Mouse (Mus musculus): ENCODE measurements around the gene Prdm11. TPM values are rescaled to one million over a fixed set of nuclear protein-coding genes. Genes with fewer than 3 reads are reported as not detected.

Prdm11 gene
- polyA plus RNA-seq, 1 experiment from 2014 or later = 7.1 TPM

GRCm38 (mm10) chr2:92975031-92975790 is 70.8 kb downstream of the Prdm11 start:
- ATAC-seq (replicated peaks; ENCODE audit: low FRiP score) = no peak
- Histone ChIP-seq H3K27ac (no peak overlapping the region), H3K9ac (no peak overlapping the region), H3K4me1 (no peaks in the 10 kb centered on the region), H3K4me2 (no peak overlapping the region), H3K9me3 (replicated peaks) (no peaks in the 10 kb centered on the region), H3K27me3 (no peaks in the 10 kb centered on the region), H3K4me3 (replicated peaks) (no peak overlapping the region), H3K36me3 (peaks cover 86% of the 10 kb centered on the region)
- WGBS = 80% methylated on average over 14 of the region's 14 CpGs

DNA sequence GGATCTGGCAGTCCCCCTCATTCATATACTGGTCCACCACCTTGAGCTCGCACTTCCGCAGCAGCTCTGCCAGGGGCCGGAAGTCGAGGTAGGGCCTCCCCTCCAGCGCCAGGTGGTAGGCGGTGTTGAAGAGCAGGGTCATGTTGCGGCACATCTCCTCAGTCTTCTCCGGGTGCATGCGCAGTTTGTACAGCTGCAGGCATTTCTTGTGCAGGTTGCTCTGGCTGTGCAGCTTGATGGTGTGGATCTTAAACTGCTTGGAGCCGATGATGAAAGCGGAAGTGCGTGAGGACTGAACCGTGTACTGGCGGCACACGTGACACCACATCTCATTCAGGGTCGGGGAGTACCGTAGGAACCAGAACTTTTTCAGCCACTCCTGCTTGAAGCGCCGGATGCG is 72.3 kb downstream of the Prdm11 start:
- Histone ChIP-seq H3K4me2 (no peak overlapping the region), H3K27ac (no peak overlapping the region), H3K9me3 (replicated peaks) (no peaks in the 10 kb centered on the region), H3K36me3 (peaks cover 70% of the 10 kb centered on the region), H3K9ac (no peak overlapping the region), H3K4me1 (no peaks in the 10 kb centered on the region), H3K27me3 (no peaks in the 10 kb centered on the region), H3K4me3 (replicated peaks) (no peak overlapping the region)
- no peak for ATAC-seq (replicated peaks; ENCODE audit: low FRiP score)
- 97% methylated on average over 20 of the region's 20 CpGs for WGBS

DNA sequence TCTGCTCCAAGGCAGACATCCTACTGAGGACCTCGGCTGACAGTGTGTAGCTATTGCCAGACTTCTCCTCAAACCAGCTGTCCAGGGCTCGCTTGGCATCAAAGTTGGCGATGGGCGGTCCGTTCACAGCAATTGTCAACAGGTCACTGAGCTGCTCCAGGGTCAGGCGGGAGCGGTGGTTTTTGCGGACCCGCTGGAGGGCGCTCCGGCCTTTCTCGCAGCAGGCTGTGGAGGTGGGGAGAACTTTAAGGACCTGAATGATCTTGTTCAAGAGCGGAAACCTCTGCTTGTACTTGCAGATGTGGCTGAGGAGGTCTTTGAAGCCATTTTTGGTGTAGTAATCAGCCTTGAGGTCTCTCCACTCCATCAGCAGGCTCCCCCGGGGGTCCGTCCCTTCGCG is 73.9 kb downstream of the Prdm11 start:
- H3K4me2 ChIP-seq = no peak overlapping the region
- no peaks in the 10 kb centered on the region for H3K27me3 ChIP-seq
- H3K4me3 ChIP-seq (replicated peaks) = no peak overlapping the region
- peaks cover 11% of the 10 kb centered on the region for H3K4me1 ChIP-seq
- 87% methylated on average over 17 of the region's 17 CpGs for WGBS
- peaks cover 63% of the 10 kb centered on the region for H3K36me3 ChIP-seq
- H3K9ac ChIP-seq = no peak overlapping the region
- H3K9me3 ChIP-seq (replicated peaks) = no peaks in the 10 kb centered on the region
- no peak overlapping the region for H3K27ac ChIP-seq
- ATAC-seq (replicated peaks; ENCODE audit: low FRiP score) = no peak

GRCm38 (mm10) chr2:92971536-92971935 is 74.4 kb downstream of the Prdm11 start:
- no peak overlapping the region for H3K4me2 ChIP-seq
- no peaks in the 10 kb centered on the region for H3K27me3 ChIP-seq
- peaks cover 58% of the 10 kb centered on the region for H3K36me3 ChIP-seq
- H3K4me1 ChIP-seq = peaks cover 17% of the 10 kb centered on the region
- ATAC-seq (replicated peaks; ENCODE audit: low FRiP score) = no peak
- no peak overlapping the region for H3K4me3 ChIP-seq (replicated peaks)
- no peaks in the 10 kb centered on the region for H3K9me3 ChIP-seq (replicated peaks)
- H3K27ac ChIP-seq = no peak overlapping the region
- H3K9ac ChIP-seq = no peak overlapping the region
- WGBS = 94% methylated on average over 8 of the region's 8 CpGs

- no peak overlapping the region for H3K27ac ChIP-seq
- no peaks in the 10 kb centered on the region for H3K27me3 ChIP-seq
- no peak for ATAC-seq (replicated peaks; ENCODE audit: low FRiP score)
- no peak overlapping the region for H3K4me2 ChIP-seq
- no peak overlapping the region for H3K9ac ChIP-seq
- no peaks in the 10 kb centered on the region for H3K9me3 ChIP-seq (replicated peaks)
- H3K4me3 ChIP-seq (replicated peaks) = no peak overlapping the region
- peaks cover 53% of the 10 kb centered on the region for H3K36me3 ChIP-seq
- H3K4me1 ChIP-seq = peaks cover 21% of the 10 kb centered on the region
- 83% methylated on average over 9 of the region's 9 CpGs for WGBS
Observed at GRCm38 (mm10) chr2:92971069-92971468, 74.9 kb downstream of the Prdm11 start.

- WGBS = 38% methylated on average over 4 of the region's 4 CpGs
- ATAC-seq (replicated peaks; ENCODE audit: low FRiP score) = no peak
Observed at GRCm38 (mm10) chr2:92967839-92968166, 78.2 kb downstream of the Prdm11 start.

DNA sequence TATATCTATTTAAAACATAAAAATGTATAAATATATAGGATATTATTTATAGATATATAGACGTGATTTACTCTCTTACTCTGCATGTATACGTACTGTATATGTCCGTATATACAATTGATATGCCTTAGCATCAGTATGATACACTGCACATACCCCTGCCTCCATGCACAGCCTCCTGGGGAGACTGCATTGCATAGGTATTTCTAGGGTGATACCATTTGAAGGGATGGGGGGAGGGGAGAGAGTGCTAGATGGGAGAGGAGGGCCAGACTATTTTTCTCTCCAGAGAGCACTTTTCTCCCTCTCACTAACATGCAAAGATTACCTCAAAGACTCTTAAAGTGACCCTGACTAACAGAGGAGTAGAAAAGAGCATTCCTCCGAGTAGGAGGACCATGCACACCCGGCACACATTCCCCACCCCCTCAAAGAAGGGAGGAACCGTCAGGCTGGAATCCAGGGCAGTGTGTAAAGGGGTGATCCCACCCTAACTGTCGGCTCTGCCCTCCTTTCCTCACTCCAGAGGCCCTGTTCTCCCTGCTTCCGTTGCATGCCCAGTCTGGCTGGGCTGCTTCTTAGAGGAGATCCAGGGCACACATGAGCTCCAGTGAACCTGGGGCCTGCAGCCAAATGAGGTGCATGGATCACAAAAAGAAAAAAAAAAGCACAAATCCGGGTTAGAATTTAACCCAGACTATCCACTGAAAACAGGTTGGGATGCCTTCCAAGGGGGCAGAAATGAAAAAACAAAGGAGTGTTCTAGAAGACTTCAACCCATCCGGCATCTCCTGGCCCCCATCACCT is 78.7 kb downstream of the Prdm11 start:
- Histone ChIP-seq H3K9me3 (replicated peaks) (no peaks in the 10 kb centered on the region), H3K9ac (no peak overlapping the region; the same call in 1 of the 2 replicates), H3K27me3 (no peaks in the 10 kb centered on the region), H3K4me3 (replicated peaks) (no peak overlapping the region), H3K27ac (peak overlapping the region; percentile 63), H3K4me1 (peaks cover 25% of the 10 kb centered on the region), H3K36me3 (peaks cover 15% of the 10 kb centered on the region), H3K4me2 (no peak overlapping the region)
- 20% methylated on average over 10 of the region's 10 CpGs for WGBS
- peak; percentile 55 for ATAC-seq (replicated peaks; ENCODE audit: low FRiP score)

More at GRCm38 (mm10) chr2:92967839-92968166, 78.2 kb downstream of the Prdm11 start:
- H3K27me3 ChIP-seq = no peaks in the 10 kb centered on the region
- H3K27ac ChIP-seq = peak overlapping the region; percentile 63
- no peak overlapping the region for H3K9ac ChIP-seq
- H3K4me1 ChIP-seq = peaks cover 25% of the 10 kb centered on the region
- no peaks in the 10 kb centered on the region for H3K9me3 ChIP-seq (replicated peaks)
- no peak overlapping the region for H3K4me2 ChIP-seq
- peaks cover 21% of the 10 kb centered on the region for H3K36me3 ChIP-seq
- no peak overlapping the region for H3K4me3 ChIP-seq (replicated peaks)

- peak; percentile 16; the same call in 1 of the 2 replicates for ATAC-seq (replicated peaks; ENCODE audit: low FRiP score)
- Histone ChIP-seq H3K27me3 (no peaks in the 10 kb centered on the region), H3K9ac (no peak overlapping the region), H3K36me3 (peaks cover 7% of the 10 kb centered on the region; the same call in 1 of the 2 replicates), H3K4me2 (no peak overlapping the region), H3K9me3 (replicated peaks) (no peaks in the 10 kb centered on the region), H3K27ac (0 out of 2 replicates have a peak overlapping the region, but pooled peaks have one; percentile 63), H3K4me1 (peaks cover 25% of the 10 kb centered on the region), H3K4me3 (replicated peaks) (no peak overlapping the region)
- WGBS = 62% methylated on average over 8 of the region's 8 CpGs
Observed at GRCm38 (mm10) chr2:92966257-92966656, 79.7 kb downstream of the Prdm11 start.

- ATAC-seq (replicated peaks; ENCODE audit: low FRiP score) = no peak
- Histone ChIP-seq H3K27ac (no peak overlapping the region), H3K4me2 (no peak overlapping the region), H3K27me3 (no peaks in the 10 kb centered on the region; the same call in 1 of the 2 replicates), H3K36me3 (no peaks in the 10 kb centered on the region), H3K4me1 (peaks cover 25% of the 10 kb centered on the region), H3K9me3 (replicated peaks) (no peaks in the 10 kb centered on the region), H3K9ac (no peak overlapping the region), H3K4me3 (replicated peaks) (no peak overlapping the region)
- WGBS = 87% methylated on average over 1 of the region's 1 CpGs
Observed at GRCm38 (mm10) chr2:92964345-92964744, 81.6 kb downstream of the Prdm11 start.

GRCm38 (mm10) chr2:92958640-92959039 is 87.3 kb downstream of the Prdm11 start:
- no peak overlapping the region for H3K4me2 ChIP-seq
- no peak overlapping the region for H3K4me3 ChIP-seq (replicated peaks)
- no peaks in the 10 kb centered on the region; the same call in 1 of the 2 replicates for H3K27me3 ChIP-seq
- WGBS = 70% methylated on average over 4 of the region's 4 CpGs
- H3K27ac ChIP-seq = no peak overlapping the region
- H3K36me3 ChIP-seq = no peaks in the 10 kb centered on the region
- H3K9ac ChIP-seq = no peak overlapping the region
- no peak for ATAC-seq (replicated peaks; ENCODE audit: low FRiP score)
- no peaks in the 10 kb centered on the region for H3K4me1 ChIP-seq
- 0 out of 2 replicates have a peak, but pooled peaks cover 4% of the 10 kb centered on the region for H3K9me3 ChIP-seq (replicated peaks)

GRCm38 (mm10) chr2:92956943-92957342 is 89.0 kb downstream of the Prdm11 start:
- H3K4me2 ChIP-seq = no peak overlapping the region
- H3K4me3 ChIP-seq (replicated peaks) = no peak overlapping the region
- no peaks in the 10 kb centered on the region; the same call in 1 of the 2 replicates for H3K27me3 ChIP-seq
- no peak overlapping the region for H3K9ac ChIP-seq
- H3K4me1 ChIP-seq = no peaks in the 10 kb centered on the region
- H3K27ac ChIP-seq = no peak overlapping the region
- no peaks in the 10 kb centered on the region for H3K36me3 ChIP-seq
- no peak for ATAC-seq (replicated peaks; ENCODE audit: low FRiP score)
- 0 out of 2 replicates have a peak, but pooled peaks cover 4% of the 10 kb centered on the region for H3K9me3 ChIP-seq (replicated peaks)
- 87% methylated on average over 2 of the region's 2 CpGs for WGBS
